Mouse (Mus musculus) MEL (cell line): ENCODE data around the gene Ascl1. TPM values are rescaled to one million over a fixed set of nuclear protein-coding genes. Genes with fewer than 3 reads are reported as not detected.

Experiments
- DNase-seq: peaks from one replicate; pipeline ENCODE4 v3.0.0; 2011; ENCODE audit warnings: low read depth, low spot score
- H3K27ac ChIP-seq: 2 replicates; pipeline ENCODE4 v1.5.1; 2012; ENCODE audit warnings: low read depth, mild to moderate bottlenecking, control low read depth, low read length, moderate library complexity; ENCODE audit not compliant: control insufficient read depth
- H3K27me3 ChIP-seq, 2 experiments: fragments of 150-350 bp in 1 of 2; sonication (generic) in 1 of 2; 2 replicates each; pipeline ENCODE4 v1.6.1; 2012; ENCODE audit warnings: low read length in 2 of 2, mild to moderate bottlenecking in 2 of 2, improper control_type of control experiment in 1 of 2, moderate library complexity in 1 of 2; ENCODE audit not compliant: insufficient read depth in 2 of 2, control insufficient read depth in 1 of 2
- H3K36me3 ChIP-seq, 2 experiments: 2 replicates each; pipeline ENCODE4 v1.6.1; 2012 to 2014; ENCODE audit warnings: low read length in 2 of 2, improper control_type of control experiment in 1 of 2, inconsistent platforms in 1 of 2, mild to moderate bottlenecking in 1 of 2; ENCODE audit not compliant: insufficient read depth in 2 of 2, control insufficient read depth in 1 of 2
- H3K4me1 ChIP-seq, 2 experiments: fragments of 150-350 bp in 1 of 2; sonication (generic) in 1 of 2; 2 replicates each; pipeline ENCODE4 v1.6.1; 2012; ENCODE audit warnings: low read length in 2 of 2, improper control_type of control experiment in 1 of 2, mild to moderate bottlenecking in 1 of 2; ENCODE audit not compliant: insufficient read depth in 2 of 2, control insufficient read depth in 1 of 2
- H3K4me3 ChIP-seq, 2 experiments: fragments of 150-350 bp in 1 of 2; sonication (generic) in 1 of 2; 2 replicates each; pipeline ENCODE4 v1.5.1; 2012; ENCODE audit warnings: low read depth in 2 of 2, low read length in 2 of 2, mild to moderate bottlenecking in 2 of 2, moderate library complexity in 2 of 2, control low read depth in 1 of 2, improper control_type of control experiment in 1 of 2; ENCODE audit not compliant: control insufficient read depth in 1 of 2, insufficient read depth in 1 of 2
- H3K79me2 ChIP-seq: 2 replicates; pipeline ENCODE4 v1.6.1; 2012; ENCODE audit warnings: mild to moderate bottlenecking, low read length, moderate library complexity; ENCODE audit not compliant: control insufficient read depth, poor library complexity, insufficient read depth
- H3K9ac ChIP-seq: 2 replicates; pipeline ENCODE4 v1.6.1; 2012; ENCODE audit warnings: low read depth, mild to moderate bottlenecking, control low read depth, low read length, moderate library complexity; ENCODE audit not compliant: control insufficient read depth, poor library complexity, severe bottlenecking
- H3K9me3 ChIP-seq: fragments of 150-350 bp; sonication (generic); replicated peaks from 2 replicates; pipeline ENCODE4 v1.6.1; 2012; ENCODE audit warnings: mild to moderate bottlenecking, low read length, improper control_type of control experiment, moderate library complexity; ENCODE audit not compliant: insufficient read depth
- BHLHE40 ChIP-seq: IDR thresholded peaks from 2 replicates; pipeline ENCODE4 v1.6.1; 2012; ENCODE audit warnings: low read depth, mild to moderate bottlenecking, inconsistent platforms, low read length, improper control_type of control experiment, borderline replicate concordance
- CHD1 ChIP-seq: IDR thresholded peaks from 2 replicates; pipeline ENCODE4 v1.6.1; 2012; ENCODE audit warnings: low read depth, mild to moderate bottlenecking, inconsistent platforms, low read length, improper control_type of control experiment
- ELF1 ChIP-seq: IDR thresholded peaks from 2 replicates; pipeline ENCODE4 v1.6.1; 2014; ENCODE audit warnings: low read depth, mild to moderate bottlenecking, inconsistent platforms, low read length, improper control_type of control experiment, moderate library complexity
- GABPA ChIP-seq: IDR thresholded peaks from 2 replicates; pipeline ENCODE4 v1.6.1; 2012; ENCODE audit warnings: low read depth, mild to moderate bottlenecking, inconsistent platforms, low read length, improper control_type of control experiment, moderate library complexity
- HCFC1 ChIP-seq: IDR thresholded peaks from 2 replicates; pipeline ENCODE4 v1.6.1; 2012; ENCODE audit warnings: low read depth, mild to moderate bottlenecking, inconsistent platforms, low read length, improper control_type of control experiment, moderate library complexity
- KAT2A ChIP-seq: conservative IDR thresholded peaks from 2 replicates; pipeline ENCODE4 v1.6.1; 2012; ENCODE audit warnings: low read depth, low read length, improper control_type of control experiment, inconsistent platforms
- MAFK ChIP-seq: IDR thresholded peaks from 2 replicates; pipeline ENCODE4 v1.6.1; 2011; ENCODE audit warnings: low read depth, mild to moderate bottlenecking, low read length, improper control_type of control experiment, borderline replicate concordance
- MAX ChIP-seq: IDR thresholded peaks from 2 replicates; pipeline ENCODE4 v1.6.1; 2011; ENCODE audit warnings: low read length, improper control_type of control experiment
- MEF2A ChIP-seq: IDR thresholded peaks from 2 replicates; pipeline ENCODE4 v1.6.1; 2014; ENCODE audit warnings: low read depth, mild to moderate bottlenecking, inconsistent platforms, low read length, improper control_type of control experiment; ENCODE audit not compliant: poor library complexity, insufficient replicate concordance, severe bottlenecking; ENCODE audit errors: extremely low read depth
- NRF1 ChIP-seq: IDR thresholded peaks from 2 replicates; pipeline ENCODE4 v1.6.1; 2014; ENCODE audit warnings: low read depth, mild to moderate bottlenecking, inconsistent platforms, low read length, improper control_type of control experiment, moderate library complexity; ENCODE audit not compliant: poor library complexity, insufficient read depth, severe bottlenecking
- POLR2A ChIP-seq, 2 experiments: IDR thresholded peaks; 2 replicates each; pipeline ENCODE4 v1.6.1; 2011 to 2012; ENCODE audit warnings: low read length in 2 of 2, mild to moderate bottlenecking in 2 of 2, control low read depth in 1 of 2, improper control_type of control experiment in 1 of 2, low read depth in 1 of 2, moderate library complexity in 1 of 2; ENCODE audit not compliant: control insufficient read depth in 1 of 2, insufficient read depth in 1 of 2, poor library complexity in 1 of 2
- RAD21 ChIP-seq: IDR thresholded peaks from 2 replicates; pipeline ENCODE4 v1.6.1; 2011; ENCODE audit warnings: mild to moderate bottlenecking, low read depth, low read length, improper control_type of control experiment
- TBP ChIP-seq: IDR thresholded peaks from 2 replicates; pipeline ENCODE4 v1.8.0; 2011; ENCODE audit warnings: low read depth, low read length, improper control_type of control experiment
- ZKSCAN1 ChIP-seq: IDR thresholded peaks from 2 replicates; pipeline ENCODE4 v1.6.1; 2012; ENCODE audit warnings: low read depth, mild to moderate bottlenecking, inconsistent platforms, low read length, improper control_type of control experiment, moderate library complexity
- ZMIZ1 ChIP-seq: IDR thresholded peaks from 2 replicates; pipeline ENCODE4 v1.6.1; 2012; ENCODE audit warnings: low read depth, mild to moderate bottlenecking, inconsistent platforms, low read length, improper control_type of control experiment, moderate library complexity
- polyA plus RNA-seq, 2 experiments: library from polyadenylated mRNA; stranded (reverse) in 1 of 2; unstranded in 1 of 2; fragments of >175 nt in 1 of 2; fragments of >200 nt in 1 of 2; gene quantifications; 2 replicates each; pipeline versions ENCODE4 v1.2.1 to v1.2.4; 2012; ENCODE audit warnings: low replicate concordance in 2 of 2, low read depth in 1 of 2; ENCODE audit not compliant: insufficient read length in 2 of 2, insufficient read depth in 1 of 2, missing spikeins in 1 of 2
- total RNA-seq: library from RNA; depleted of rRNA; stranded (reverse); fragments of 300-350 nt; gene quantifications from 2 replicates; pipeline ENCODE4 v1.2.3, GENCODE M21; 2012

Ascl1 gene
- total and polyA plus RNA-seq, 3 experiments: not detected

GRCm38 (mm10) chr10:87494176-87494575 is 716 bp upstream of the Ascl1 start:
- Histone ChIP-seq H3K9me3 (no peaks in the 10 kb centered on the region), H3K27me3 (no peaks in the 10 kb centered on the region), H3K36me3 (no peaks in the 10 kb centered on the region), H3K4me3 (no peak overlapping the region), H3K27ac (no peak overlapping the region), H3K79me2 (no peaks in the 10 kb centered on the region), H3K9ac (no peak overlapping the region), H3K4me1 (no peaks in the 10 kb centered on the region)
- DNase-seq: no peak
- TF ChIP-seq ZMIZ1 (no peak), MAFK (no peak), GABPA (no peak), KAT2A (no peak), HCFC1 (no peak), POLR2A (IDR thresholded peaks at IDR 0.05; ENCODE audit: control insufficient read depth in 1 of 2, insufficient read depth in 1 of 2, low read depth in 1 of 2, low read length in 2 of 2, poor library complexity in 1 of 2) (no peak), BHLHE40 (no peak), NRF1 (no peak), TBP (no peak), RAD21 (no peak), ELF1 (no peak), MEF2A (no peak)

GRCm38 (mm10) chr10:87492661-87493551 is 554 bp downstream of the Ascl1 start:
- TF ChIP-seq MEF2A (no peak), ZKSCAN1 (no peak), MAX (no peak), CHD1 (no peak), MAFK (no peak)
- H3K4me3 ChIP-seq: no peak overlapping the region
- no peak overlapping the region for H3K27ac ChIP-seq
- H3K36me3 ChIP-seq: no peaks in the 10 kb centered on the region
- H3K27me3 ChIP-seq: no peaks in the 10 kb centered on the region
- no peak for DNase-seq
- no peak overlapping the region for H3K9ac ChIP-seq
- no peaks in the 10 kb centered on the region for H3K9me3 ChIP-seq
- H3K79me2 ChIP-seq: no peaks in the 10 kb centered on the region
- no peaks in the 10 kb centered on the region for H3K4me1 ChIP-seq
